Mouse (Mus musculus): Measurements from ENCODE around the gene Cyb5r1. TPM values are rescaled to one million over a fixed set of nuclear protein-coding genes. Genes with fewer than 3 reads are reported as not detected.
"Not testable (repeated sequence)": the region's sequence is repeated elsewhere in the genome, so short reads cannot be mapped to it uniquely, and the experiment has no call there.

Cyb5r1 gene
- total and polyA plus RNA-seq, 3 experiments = 17.5 to 43.6 (median 38.1) TPM

- Histone ChIP-seq H3K27me3 (replicated peaks) (no peaks in the 10 kb centered on the region), H3K9me3 (replicated peaks; ENCODE audit: low read length) (no peaks in the 10 kb centered on the region), H3K9ac (ENCODE audit: insufficient read depth, low read depth) (no peak overlapping the region), H3K4me3 (replicated peaks in 1 of 3; ENCODE audit: low read depth in 2 of 3, low read length in 2 of 3, poor library complexity in 1 of 3) (no peak overlapping the region), H3K4me1 (ENCODE audit: control insufficient read depth in 1 of 2, insufficient read depth in 2 of 2) (no peaks in the 10 kb centered on the region), H3K79me2 (replicated peaks; ENCODE audit: control insufficient read depth, extremely low read depth, insufficient read depth, poor library complexity, severe bottlenecking) (no peaks in the 10 kb centered on the region), H3K27ac (ENCODE audit: insufficient read depth, low read depth) (no peak overlapping the region), H3K36me3 (replicated peaks in 1 of 2; ENCODE audit: control insufficient read depth in 1 of 2, insufficient read depth in 1 of 2, low read length in 1 of 2) (peaks cover 0 to 28% of the 10 kb centered on the region in 2 experiments), H3K4me2 (ENCODE audit: insufficient read depth, low read depth, poor library complexity, severe bottlenecking) (no peak overlapping the region)
- TF ChIP-seq BHLHE40 (IDR thresholded peaks at IDR 0.05; ENCODE audit: low read depth, low read length) (no peak), POLR2AphosphoS2 (IDR thresholded peaks at IDR 0.05; ENCODE audit: low read depth, low read length) (no peak), HCFC1 (IDR thresholded peaks at IDR 0.05; ENCODE audit: low read depth, low read length) (no peak), RAD21 (IDR thresholded peaks at IDR 0.05; ENCODE audit: low read depth, low read length) (no peak), ELF1 (IDR thresholded peaks at IDR 0.05; ENCODE audit: low read depth, low read length) (no peak), MEF2A (IDR thresholded peaks at IDR 0.05; ENCODE audit: borderline replicate concordance, low read depth, low read length) (no peak), ETS1 (conservative IDR thresholded peaks at IDR 0.05; ENCODE audit: low read depth, low read length) (no peak), KAT2A (IDR thresholded peaks at IDR 0.05; ENCODE audit: insufficient replicate concordance, low read length) (no peak), IRF4 (IDR thresholded peaks at IDR 0.05; ENCODE audit: low read depth, low read length) (no peak), GABPA (IDR thresholded peaks at IDR 0.05; ENCODE audit: insufficient replicate concordance, low read depth, low read length) (no peak)
- in situ Hi-C loops (cut with MboI; ENCODE audit: low pct_ligation_motif_present, low pct_unique_long_range_greater_than_20kb, low sequenced_read_pairs) (no loop called here), dilution Hi-C loops (cut with MboI; ENCODE audit: extremely low pct_ligation_motif_present, extremely low pct_unique_long_range_greater_than_20kb, low sequenced_read_pairs) (no loop called here)
- DNase-seq (ENCODE audit: extremely low read depth) = no peak
Measured at GRCm38 (mm10) chr1:134445418-134445817, 40.1 kb downstream of the Cyb5r1 start.

- H3K4me2 ChIP-seq (ENCODE audit: insufficient read depth, low read depth, poor library complexity, severe bottlenecking); H3K27me3 ChIP-seq (replicated peaks); H3K27ac ChIP-seq (ENCODE audit: insufficient read depth, low read depth); H3K9me3 ChIP-seq (replicated peaks; ENCODE audit: low read length); H3K4me3 ChIP-seq (replicated peaks in 1 of 3; ENCODE audit: low read depth in 2 of 3, low read length in 2 of 3, poor library complexity in 1 of 3); dilution Hi-C loops (cut with MboI; ENCODE audit: extremely low pct_ligation_motif_present, extremely low pct_unique_long_range_greater_than_20kb, low sequenced_read_pairs); DNase-seq (ENCODE audit: extremely low read depth); H3K9ac ChIP-seq (ENCODE audit: insufficient read depth, low read depth); H3K79me2 ChIP-seq (replicated peaks; ENCODE audit: control insufficient read depth, extremely low read depth, insufficient read depth, poor library complexity, severe bottlenecking); H3K4me1 ChIP-seq (ENCODE audit: control insufficient read depth in 1 of 2, insufficient read depth in 2 of 2); in situ Hi-C loops (cut with MboI; ENCODE audit: low pct_ligation_motif_present, low pct_unique_long_range_greater_than_20kb, low sequenced_read_pairs): not testable (repeated sequence)
- H3K36me3 ChIP-seq (replicated peaks in 1 of 2; ENCODE audit: control insufficient read depth in 1 of 2, insufficient read depth in 1 of 2, low read length in 1 of 2) = peaks cover 0 to 25% of the 10 kb centered on the region in 2 experiments
Measured at GRCm38 (mm10) chr1:134448537-134448936, 43.2 kb downstream of the Cyb5r1 start.

- Histone ChIP-seq H3K4me3 (replicated peaks in 1 of 3; ENCODE audit: low read depth in 2 of 3, low read length in 2 of 3, poor library complexity in 1 of 3) (no peak overlapping the region), H3K4me2 (ENCODE audit: insufficient read depth, low read depth, poor library complexity, severe bottlenecking) (no peak overlapping the region), H3K9me3 (replicated peaks; ENCODE audit: low read length) (no peaks in the 10 kb centered on the region), H3K36me3 (replicated peaks in 1 of 2; ENCODE audit: control insufficient read depth in 1 of 2, insufficient read depth in 1 of 2, low read length in 1 of 2) (peaks cover 0 to 20% of the 10 kb centered on the region in 2 experiments), H3K27me3 (replicated peaks) (no peaks in the 10 kb centered on the region), H3K9ac (ENCODE audit: insufficient read depth, low read depth) (no peak overlapping the region), H3K79me2 (replicated peaks; ENCODE audit: control insufficient read depth, extremely low read depth, insufficient read depth, poor library complexity, severe bottlenecking) (no peaks in the 10 kb centered on the region), H3K4me1 (ENCODE audit: control insufficient read depth in 1 of 2, insufficient read depth in 2 of 2) (peaks cover 0 to 6% of the 10 kb centered on the region in 2 experiments; a peak in 3 of 4 replicates), H3K27ac (ENCODE audit: insufficient read depth, low read depth) (no peak overlapping the region)
- no peak for DNase-seq (ENCODE audit: extremely low read depth)
- in situ Hi-C loops (cut with MboI; ENCODE audit: low pct_ligation_motif_present, low pct_unique_long_range_greater_than_20kb, low sequenced_read_pairs) = no loop called here
- dilution Hi-C loops (cut with MboI; ENCODE audit: extremely low pct_ligation_motif_present, extremely low pct_unique_long_range_greater_than_20kb, low sequenced_read_pairs) = no loop called here
- TF ChIP-seq CHD1 (IDR thresholded peaks at IDR 0.05; ENCODE audit: low read depth, low read length) = no peak
- TF ChIP-seq PAX5 (IDR thresholded peaks at IDR 0.05; ENCODE audit: low read length) = no peak
- no peak for TF ChIP-seq JUND (conservative IDR thresholded peaks at IDR 0.05; ENCODE audit: low read depth, low read length)
- 0 out of 4 replicates have a peak, but pooled peaks of 1 of the 2 experiments have one; percentile 10 for TF ChIP-seq CTCF (conservative IDR thresholded peaks at IDR 0.05 in 1 of 2, IDR thresholded peaks at IDR 0.05 in 1 of 2; ENCODE audit: low read depth in 2 of 2, low read length in 2 of 2)
- no peak for TF ChIP-seq MAX (IDR thresholded peaks at IDR 0.05; ENCODE audit: low read length)
- TF ChIP-seq POLR2AphosphoS2 (IDR thresholded peaks at IDR 0.05; ENCODE audit: low read depth, low read length) = no peak
Measured at GRCm38 (mm10) chr1:134450201-134450600, 44.8 kb downstream of the Cyb5r1 start.
